Mouse (Mus musculus) neutrophil, adult 59 days (primary cell): ENCODE measurements around the gene E4f1. TPM values are rescaled to one million over a fixed set of nuclear protein-coding genes. Genes with fewer than 3 reads are reported as not detected.

Experiments used
- total RNA-seq, 2 experiments: library from RNA; stranded (reverse); gene quantifications; 1 replicate in 1 of 2; 2 replicates in 1 of 2; pipeline ENCODE4 v1.2.4; 2023

The E4f1 gene
- total RNA-seq: 10 to 100 TPM; 31.8 to 42.2 TPM

DNA sequence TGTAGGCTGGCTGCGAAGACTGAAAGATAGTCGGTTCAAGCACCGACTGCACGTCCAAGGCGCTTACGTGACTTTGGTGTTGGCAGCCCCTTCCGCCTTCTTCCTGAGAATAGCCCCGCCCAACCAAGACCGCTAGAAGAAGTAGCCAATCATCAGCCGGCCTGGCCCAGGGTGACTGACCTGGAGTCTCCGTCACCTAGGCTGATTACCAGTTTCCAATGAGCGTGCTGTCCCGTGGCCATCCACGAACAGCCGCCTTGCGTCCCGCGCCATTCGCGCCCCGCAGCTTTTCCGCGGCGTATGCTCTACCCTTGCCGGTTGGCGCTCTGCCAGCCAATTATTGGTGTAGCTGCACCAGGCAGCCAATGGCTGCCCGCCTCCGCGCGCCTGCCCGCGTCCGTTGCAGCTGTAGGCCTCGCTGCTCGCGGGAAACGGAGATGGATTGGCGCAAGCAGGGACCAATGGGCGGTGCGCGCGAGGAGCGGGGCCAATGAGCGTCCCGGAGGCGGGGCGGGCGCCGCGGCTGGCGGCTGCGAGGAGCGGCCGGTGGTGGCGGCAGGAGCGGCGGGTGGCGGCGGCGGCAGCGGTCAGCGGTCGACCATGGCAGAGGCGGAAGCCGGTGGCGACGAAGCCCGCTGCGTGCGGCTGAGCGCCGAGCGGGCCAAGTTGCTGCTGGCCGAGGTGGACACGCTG is at the start of gene E4f1, which contains the start of gene Pgp:
TSS of gene E4f1 (minus strand) at position 404 of the 693 bp plus-strand sequence.
TSS of gene Pgp (plus strand) at position 483 of the 693 bp plus-strand sequence.

DNA sequence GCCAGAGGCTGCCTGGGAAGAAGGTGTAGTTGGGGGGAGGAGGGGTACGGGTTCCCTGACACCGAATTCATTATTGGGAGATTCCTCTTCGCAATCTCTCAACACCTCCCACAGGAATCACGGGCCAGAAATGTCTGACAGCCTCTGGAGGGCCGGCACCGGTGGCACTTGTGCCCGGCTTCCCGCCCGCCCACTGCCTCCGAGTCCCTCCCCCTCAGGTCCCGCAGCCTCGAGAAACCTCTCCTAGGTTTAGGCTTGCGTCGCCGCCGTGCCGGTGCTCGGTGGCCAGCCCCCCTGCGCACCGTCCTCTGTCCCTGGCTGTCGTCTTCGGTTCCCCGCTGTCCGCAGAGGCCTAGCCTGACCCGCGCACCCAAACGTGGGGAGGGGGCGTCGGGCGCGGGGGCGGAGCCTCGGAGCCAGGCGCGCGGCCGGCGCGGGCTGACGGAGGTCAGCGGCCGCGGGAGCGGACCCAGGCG is 18.1 kb upstream of the E4f1 start, which contains the start of gene Caskin1:
TSS of gene Caskin1 (plus strand) at position 416 of the 476 bp plus-strand sequence.

DNA sequence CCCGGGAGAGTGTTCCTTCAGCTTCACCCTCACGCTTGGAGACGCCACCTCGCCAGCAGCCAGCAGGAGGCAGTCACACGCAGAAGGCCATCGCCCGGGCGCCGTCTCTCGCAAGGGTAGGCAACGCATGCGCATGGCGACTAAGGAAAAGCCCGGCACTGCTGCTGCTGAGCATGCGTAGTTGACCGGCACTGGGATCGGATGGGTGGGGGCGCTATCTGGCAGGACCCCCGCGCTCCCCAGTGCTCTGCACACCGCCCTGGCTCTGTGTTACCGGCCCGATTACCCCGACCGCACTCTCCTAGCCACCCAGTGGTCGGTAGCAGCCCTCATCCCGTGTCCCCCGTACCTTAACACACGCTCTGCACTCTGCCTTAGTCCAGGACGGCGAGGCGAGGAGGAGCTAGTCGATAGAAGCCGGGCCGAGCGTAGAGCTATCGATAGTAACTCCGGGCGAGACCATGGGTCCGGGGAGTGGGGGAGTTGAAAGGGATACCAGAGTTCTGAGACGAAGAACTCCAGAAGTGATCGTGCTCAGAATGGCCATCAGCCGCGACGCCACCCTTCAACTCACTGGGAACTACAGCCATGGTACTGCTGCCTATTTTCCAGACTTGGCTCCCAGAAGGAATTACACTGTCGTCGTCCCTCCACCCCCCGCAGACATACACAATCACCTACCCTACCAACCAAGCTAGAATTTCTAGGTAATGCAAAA is 8.7 kb upstream of the E4f1 start, which contains the start of gene Mlst8:
TSS of gene Mlst8 (minus strand) at position 416 of the 718 bp plus-strand sequence.

DNA sequence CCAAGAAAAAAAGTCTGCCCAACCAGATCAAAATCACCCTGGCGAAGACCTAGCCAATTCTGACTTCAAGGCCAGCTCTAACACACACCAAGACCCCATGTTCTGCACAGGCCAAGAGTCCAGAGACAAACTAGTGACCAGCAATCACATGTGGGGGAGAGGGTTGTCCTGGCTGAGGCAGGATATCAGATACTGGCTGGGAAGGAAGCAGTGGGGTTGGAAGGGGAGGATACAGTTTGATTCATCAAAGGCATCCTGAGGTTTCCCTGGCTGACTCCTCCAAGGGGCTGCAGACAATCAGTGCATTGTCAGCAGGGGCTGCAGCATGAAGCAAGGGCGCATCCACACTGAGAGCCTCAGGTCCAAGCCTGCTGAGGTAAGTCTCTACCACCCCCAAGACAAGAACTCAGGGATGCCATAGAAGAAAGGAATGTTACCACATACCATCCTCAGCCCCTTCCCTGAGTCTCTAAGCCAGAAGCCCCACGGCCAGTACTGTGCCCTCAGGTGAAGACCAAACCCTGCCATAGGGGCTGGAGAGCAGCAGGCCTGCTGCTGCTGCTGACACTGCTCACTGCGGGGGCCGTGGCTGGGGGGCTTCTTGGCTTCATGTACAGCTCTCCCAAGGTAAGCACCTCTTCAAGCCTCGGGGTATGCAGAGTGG is 3.6 kb upstream of the E4f1 start, which contains the start of gene Bricd5:
TSS of gene Bricd5 (plus strand) at position 273 of the 664 bp plus-strand sequence.

DNA sequence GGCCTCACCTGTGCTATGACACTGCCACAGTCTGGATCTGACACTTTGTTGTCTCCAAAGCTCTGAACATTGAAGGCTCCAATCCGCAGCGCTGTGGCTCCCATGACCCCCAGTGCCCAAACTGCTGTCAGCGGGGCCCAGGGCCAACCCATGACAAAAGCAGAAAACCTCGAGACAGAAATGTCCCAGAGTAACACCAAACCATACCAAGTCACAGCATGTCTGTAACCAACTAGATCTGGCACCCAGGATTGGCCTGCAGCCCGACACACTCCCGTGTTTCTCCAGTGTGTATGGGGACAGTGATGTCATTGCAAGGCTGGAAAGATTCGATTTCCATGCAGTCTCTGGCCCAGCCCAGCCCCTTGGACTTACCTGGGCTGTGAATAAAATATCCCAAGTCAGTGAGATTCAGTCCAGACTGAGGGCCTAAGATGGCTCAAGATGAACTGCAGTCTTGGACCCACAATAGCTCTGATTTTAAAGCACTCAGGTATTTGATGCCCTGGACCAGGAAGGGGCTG is 27.4 kb downstream of the E4f1 start, which contains the start of gene Dnase1l2:
TSS of gene Dnase1l2 (minus strand) at position 474 of the 524 bp plus-strand sequence.

DNA sequence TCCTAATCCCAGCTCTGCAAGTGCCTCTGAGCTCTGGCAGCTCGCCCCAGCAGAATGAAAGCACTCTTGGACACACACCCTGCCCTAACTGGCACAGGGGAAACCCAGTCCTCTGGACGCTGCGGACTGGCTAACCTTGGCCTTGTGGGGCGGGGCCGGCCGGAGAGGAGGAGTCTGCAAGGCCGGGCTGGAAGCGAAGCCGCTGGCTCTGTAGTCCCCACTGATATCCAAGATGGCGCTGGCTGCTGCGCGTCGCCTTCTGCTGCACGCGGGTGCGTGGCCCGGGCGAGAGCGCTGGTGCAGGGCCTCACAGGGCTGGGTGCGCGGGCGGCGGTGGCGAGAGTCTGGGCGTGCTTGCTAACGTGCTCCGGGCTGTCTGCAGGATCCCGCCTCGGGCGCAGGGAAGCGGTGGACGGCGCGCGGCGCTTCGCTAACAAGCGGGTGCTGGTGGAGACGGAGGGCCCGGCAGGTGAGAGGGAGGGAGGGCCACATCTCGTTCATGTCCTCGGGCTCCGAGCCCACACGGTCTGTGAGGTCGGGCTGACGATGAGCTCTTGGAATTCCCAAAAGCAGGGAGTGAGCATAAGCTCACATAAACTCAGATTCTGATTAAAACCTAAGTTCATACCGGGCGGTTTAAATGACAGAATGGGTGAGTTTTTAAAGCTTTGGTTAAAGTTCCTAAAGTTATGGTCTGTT is 43.5 kb downstream of the E4f1 start, which contains the start of gene Eci1:
TSS of gene Eci1 (plus strand) at position 171 of the 699 bp plus-strand sequence.

DNA sequence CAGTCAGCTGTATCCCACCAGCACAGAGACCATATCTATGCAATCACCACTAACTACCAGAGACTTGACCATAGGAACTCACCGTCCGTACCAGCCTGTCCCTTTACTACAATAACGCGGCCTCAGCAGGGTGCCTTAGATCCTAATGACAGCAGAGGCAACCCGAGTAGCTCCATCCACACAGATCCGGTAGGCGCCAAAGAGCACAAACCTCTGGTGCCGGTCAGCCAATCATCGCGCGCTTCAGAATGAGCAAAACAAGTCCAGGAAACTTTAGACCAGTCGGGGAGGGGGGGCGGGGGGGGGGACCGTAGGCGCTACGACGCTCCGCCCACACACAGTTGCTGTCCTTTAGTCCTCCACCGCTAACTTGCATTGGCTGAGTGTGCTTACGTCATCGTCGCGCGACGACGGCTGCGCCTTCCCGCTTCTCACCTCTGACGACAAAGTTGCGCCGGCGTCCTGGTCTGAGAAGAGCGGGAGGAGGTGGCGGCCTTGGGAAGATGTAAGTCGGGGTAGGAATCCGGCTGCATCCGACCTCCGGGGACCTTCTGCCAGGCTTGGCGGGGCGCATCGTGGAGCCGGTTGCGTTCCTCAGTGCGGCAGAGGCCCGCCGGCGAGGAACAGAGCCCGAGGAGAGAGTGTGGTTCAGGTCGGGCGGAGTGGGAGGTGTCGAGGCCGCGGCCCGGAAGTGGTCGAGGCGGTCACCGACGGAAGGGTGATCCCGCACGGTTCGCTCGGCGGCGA is 55.7 kb downstream of the E4f1 start, which contains the start of gene Rnps1:
TSS of gene Rnps1 (plus strand) at position 336 of the 747 bp plus-strand sequence.

Other genes starting within 250 kb of the E4f1 start
- 1 to 10 TPM; 8.8 to 9.9 TPM for gene Tedc2, start 249.5 kb downstream of the E4f1 start, total RNA-seq
- 10 to 100 TPM; 44.1 to 49.2 TPM for gene Ccnf, start 218.8 kb downstream of the E4f1 start, total RNA-seq
- gene Abca17, start 119.2 kb downstream of the E4f1 start, total RNA-seq: under 1 TPM in 1 of 2 experiments, not detected in 1; 0.07 TPM
- 10 to 100 TPM; 37.7 to 42.7 TPM for gene Abca3, start 118.4 kb downstream of the E4f1 start, total RNA-seq
- 10 to 100 TPM; 61.6 to 70.5 TPM for gene Rnps1, start 55.7 kb downstream of the E4f1 start, total RNA-seq
- 10 to 100 TPM; 11.5 to 14.1 TPM for gene Eci1, start 43.7 kb downstream of the E4f1 start, total RNA-seq
- 1 to 10 TPM; 2.0 to 2.3 TPM for gene Dnase1l2, start 27.2 kb downstream of the E4f1 start, total RNA-seq
- gene Pgp, start 79 bp upstream of the E4f1 start, total RNA-seq: 10 to 100 TPM; 24.7 to 26.6 TPM
- not detected for gene Bricd5, start 3.6 kb upstream of the E4f1 start, total RNA-seq
- 10 to 100 TPM; 42.8 to 46.1 TPM for gene Mlst8, start 8.8 kb upstream of the E4f1 start, total RNA-seq
- not detected for gene Caskin1, start 18.3 kb upstream of the E4f1 start, total RNA-seq
- gene Traf7, start 57.6 kb upstream of the E4f1 start, total RNA-seq: 100 to 1,000 TPM; 132 to 134 TPM
- 1 to 10 TPM in 1 of 2 experiments, under 1 TPM in 1; 0.95 to 1.1 TPM for gene Rab26, start 63.9 kb upstream of the E4f1 start, total RNA-seq
- gene Pkd1, start 79.5 kb upstream of the E4f1 start, total RNA-seq: 10 to 100 TPM; 16.1 to 22.7 TPM
- 10 to 100 TPM; 54.4 to 55.6 TPM for gene Tsc2, start 162.3 kb upstream of the E4f1 start, total RNA-seq
- 1 to 10 TPM; 1.3 to 2.5 TPM for gene Nthl1, start 162.4 kb upstream of the E4f1 start, total RNA-seq
- 1 to 10 TPM; 2.1 to 3.1 TPM for gene Slc9a3r2, start 180.0 kb upstream of the E4f1 start, total RNA-seq
- gene Npw, start 188.1 kb upstream of the E4f1 start, total RNA-seq: not detected
- gene Zfp598, start 199.4 kb upstream of the E4f1 start, total RNA-seq: 10 to 100 TPM; 27.1 to 28.0 TPM
- not detected for gene Syngr3, start 219.6 kb upstream of the E4f1 start, total RNA-seq
- 1 to 10 TPM; 7.6 to 9.4 TPM for gene Gfer, start 225.8 kb upstream of the E4f1 start, total RNA-seq
- gene Noxo1, start 225.9 kb upstream of the E4f1 start, total RNA-seq: 1 to 10 TPM; 1.2 to 1.5 TPM
- 10 to 100 TPM; 16.4 to 16.5 TPM for gene Tbl3, start 237.3 kb upstream of the E4f1 start, total RNA-seq
- not detected for gene Rnf151, start 247.8 kb upstream of the E4f1 start, total RNA-seq
- 100 to 1,000 TPM; 535 to 536 TPM for gene Rps2, start 247.8 kb upstream of the E4f1 start, total RNA-seq